Mouse (Mus musculus) layer of hippocampus, postnatal 10 days (tissue): Measurements from ENCODE around the gene Abcc12. TPM values are rescaled to one million over a fixed set of nuclear protein-coding genes. Genes with fewer than 3 reads are reported as not detected.

Source experiments
- DNase-seq, 2 experiments: peaks; one replicate each; pipeline ENCODE4 v3.0.0; 2021; ENCODE audit warnings: low spot score in 2 of 2
- long read RNA-seq: library from polyadenylated mRNA; stranded (forward); transcript quantifications from one replicate; pipeline ENCODE4 v2.0.0, GENCODE M21; 2023
- total RNA-seq, 2 experiments: library from RNA; stranded (reverse); gene quantifications; 2 replicates each; pipeline ENCODE4 v1.2.3; 2021

The Abcc12 gene
- under 1 TPM; 0.67 to 0.80 TPM for total RNA-seq
- long read RNA-seq, partial matches to known transcripts, result 1 of 1 reads
- long read RNA-seq, other reads (novel, unspliced or antisense), result 0 of 1 reads

GRCm38 (mm10) chr8:86580458-86580857, at the start of gene Abcc12:
TSS of gene Abcc12 (minus strand) at chr8:86580686.
- DNase-seq, result no peak

GRCm38 (mm10) chr8:86630212-86630611, 49.7 kb upstream of the Abcc12 start:
- no peak for DNase-seq

- no peak for DNase-seq
Measured at GRCm38 (mm10) chr8:86624915-86625314, 44.4 kb upstream of the Abcc12 start.

- DNase-seq, result peak; percentile 96 to 98
Measured at GRCm38 (mm10) chr8:86623911-86624731, 43.6 kb upstream of the Abcc12 start, which contains the start of gene Lonp2. TSS of gene Lonp2 (plus strand) at chr8:86624043.

GRCm38 (mm10) chr8:86623551-86623910, 43.0 kb upstream of the Abcc12 start:
- DNase-seq, result no peak

- DNase-seq, result no peak
Measured at GRCm38 (mm10) chr8:86617759-86618387, 37.4 kb upstream of the Abcc12 start.

- no peak for DNase-seq
Measured at GRCm38 (mm10) chr8:86615095-86615769, 34.7 kb upstream of the Abcc12 start.

- no peak for DNase-seq
Measured at GRCm38 (mm10) chr8:86613798-86614197, 33.3 kb upstream of the Abcc12 start.

GRCm38 (mm10) chr8:86604676-86605075, 24.2 kb upstream of the Abcc12 start:
- no peak for DNase-seq

GRCm38 (mm10) chr8:86603174-86603573, 22.7 kb upstream of the Abcc12 start:
- no peak for DNase-seq

- DNase-seq, result no peak
Measured at GRCm38 (mm10) chr8:86600311-86600710, 19.8 kb upstream of the Abcc12 start.

GRCm38 (mm10) chr8:86599299-86599698, 18.8 kb upstream of the Abcc12 start:
- no peak for DNase-seq

GRCm38 (mm10) chr8:86597681-86598080, 17.2 kb upstream of the Abcc12 start:
- DNase-seq, result no peak

GRCm38 (mm10) chr8:86595671-86596070, 15.2 kb upstream of the Abcc12 start:
- DNase-seq, result no peak

- no peak for DNase-seq
Measured at GRCm38 (mm10) chr8:86594159-86594796, 13.8 kb upstream of the Abcc12 start.

- DNase-seq, result no peak
Measured at GRCm38 (mm10) chr8:86593099-86593498, 12.6 kb upstream of the Abcc12 start.

GRCm38 (mm10) chr8:86588338-86588737, 7.9 kb upstream of the Abcc12 start:
- DNase-seq, result no peak

- no peak for DNase-seq
Measured at GRCm38 (mm10) chr8:86586642-86587041, 6.2 kb upstream of the Abcc12 start.

GRCm38 (mm10) chr8:86586058-86586457, 5.6 kb upstream of the Abcc12 start:
- DNase-seq, result no peak

GRCm38 (mm10) chr8:86585532-86585931, 5.0 kb upstream of the Abcc12 start:
- DNase-seq, result peak; percentile 79 to 85

- peak; percentile 90 to 94 for DNase-seq
Measured at GRCm38 (mm10) chr8:86585118-86585517, 4.6 kb upstream of the Abcc12 start.
